Mouse (Mus musculus): Measurements from ENCODE around the gene Tmem11.
A peak's percentile ranks its signal among the peaks of the same experiment; 100 is the strongest.
"Not testable (repeated sequence)": the region's sequence is repeated elsewhere in the genome, so short reads cannot be mapped to it uniquely, and the experiment has no call there.

Gene Tmem11

GRCm38 (mm10) chr11:60878675-60879294 lies at the start of gene Tmem11:
Gene Tmem11 (minus strand): TSS chr11:60879272.
- peak; percentile 97 for DNase-seq

GRCm38 (mm10) chr11:60927264-60927663 lies 48.2 kb upstream of the Tmem11 start:
- DNase-seq, result peak; percentile 91 to 95

- DNase-seq, result no peak
These were observed 45.9 kb upstream of the Tmem11 start for GRCm38 (mm10) chr11:60924981-60925380.

- no peak for DNase-seq
These were observed 45.4 kb upstream of the Tmem11 start for GRCm38 (mm10) chr11:60924498-60924897.

- no peak for DNase-seq
These were observed 43.9 kb upstream of the Tmem11 start for GRCm38 (mm10) chr11:60922964-60923363.

- no peak for DNase-seq
These were observed 43.1 kb upstream of the Tmem11 start for GRCm38 (mm10) chr11:60922195-60922594.

GRCm38 (mm10) chr11:60920021-60920420 lies 40.9 kb upstream of the Tmem11 start:
- no peak for DNase-seq

GRCm38 (mm10) chr11:60915201-60915600 lies 36.1 kb upstream of the Tmem11 start:
- no peak for DNase-seq

- no peak for DNase-seq
These were observed 35.4 kb upstream of the Tmem11 start, which contains the start of gene Natd1 for GRCm38 (mm10) chr11:60914491-60914890. Gene Natd1 (minus strand): TSS chr11:60914750.

- DNase-seq, result peak; percentile 90 to 92
These were observed 34.5 kb upstream of the Tmem11 start for GRCm38 (mm10) chr11:60913301-60914196.

- DNase-seq, result no peak
These were observed 33.5 kb upstream of the Tmem11 start for GRCm38 (mm10) chr11:60912525-60912973.

GRCm38 (mm10) chr11:60909626-60910025 lies 30.6 kb upstream of the Tmem11 start:
- no peak for DNase-seq

- no peak for DNase-seq
These were observed 29.0 kb upstream of the Tmem11 start for GRCm38 (mm10) chr11:60908073-60908472.

GRCm38 (mm10) chr11:60906449-60906848 lies 27.4 kb upstream of the Tmem11 start:
- DNase-seq, result no peak

- DNase-seq, result no peak
These were observed 26.5 kb upstream of the Tmem11 start for GRCm38 (mm10) chr11:60905407-60906120.

GRCm38 (mm10) chr11:60903661-60904061 lies 24.6 kb upstream of the Tmem11 start:
- no peak for DNase-seq

- DNase-seq, result no peak
These were observed 23.4 kb upstream of the Tmem11 start for GRCm38 (mm10) chr11:60902486-60902885.

GRCm38 (mm10) chr11:60902001-60902400 lies 22.9 kb upstream of the Tmem11 start:
- DNase-seq, result peak in 1 of 2 experiments; percentile 24

- DNase-seq, result no peak
These were observed 16.8 kb upstream of the Tmem11 start for GRCm38 (mm10) chr11:60895915-60896314.

- DNase-seq, result peak in 1 of 2 experiments; percentile 49
These were observed 11.7 kb upstream of the Tmem11 start for GRCm38 (mm10) chr11:60890744-60891143.

GRCm38 (mm10) chr11:60890286-60890685 lies 11.2 kb upstream of the Tmem11 start:
- DNase-seq, result no peak

GRCm38 (mm10) chr11:60889861-60890260 lies 10.8 kb upstream of the Tmem11 start:
- no peak for DNase-seq

- not testable (repeated sequence) for DNase-seq
These were observed 7.9 kb upstream of the Tmem11 start for GRCm38 (mm10) chr11:60886986-60887385.
